Mouse (Mus musculus): ENCODE measurements around the gene Frat2. TPM values are rescaled to one million over a fixed set of nuclear protein-coding genes. Genes with fewer than 3 reads are reported as not detected.

The Frat2 gene
- total and polyA plus RNA-seq, 3 experiments: 55.6 to 110 TPM; not detected in 1

DNA sequence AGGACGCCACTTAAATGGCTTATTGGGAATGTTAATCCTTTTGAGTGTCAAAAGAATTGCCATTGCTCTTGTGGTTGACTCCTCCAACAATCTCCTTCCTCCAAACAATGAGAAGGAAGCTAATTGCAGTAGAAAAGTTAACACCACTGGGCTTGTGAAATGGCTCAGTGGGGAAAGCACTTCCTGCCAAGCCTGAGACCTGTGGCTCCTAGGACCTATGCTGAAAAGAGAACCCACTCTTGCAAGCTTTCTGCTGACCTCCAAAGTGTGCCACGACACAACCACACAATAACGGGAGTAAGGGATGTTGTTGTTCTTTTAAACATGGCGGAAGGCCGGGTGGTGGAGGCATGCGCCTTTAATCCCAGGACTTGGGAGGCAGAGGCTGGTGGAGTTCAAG lies 50.4 kb downstream of the Frat2 start:
- peaks cover 13 to 29% of the 10 kb centered on the region in 2 experiments for H3K4me1 ChIP-seq (ENCODE audit: control insufficient read depth in 1 of 2, insufficient read depth in 2 of 2, low read length in 2 of 2)
- no peak overlapping the region for H3K9ac ChIP-seq (ENCODE audit: control insufficient read depth, low read depth, low read length, poor library complexity, severe bottlenecking)
- peaks cover 0 to 22% of the 10 kb centered on the region in 2 experiments; a peak in 2 of 4 replicates for H3K36me3 ChIP-seq (ENCODE audit: control insufficient read depth in 1 of 2, insufficient read depth in 2 of 2, low read length in 2 of 2)
- DNase-seq (ENCODE audit: low read depth, low spot score): no peak
- TF ChIP-seq MYC (IDR thresholded peaks at IDR 0.05; ENCODE audit: low read depth, low read length) (no peak), KAT2A (conservative IDR thresholded peaks at IDR 0.05; ENCODE audit: low read depth, low read length) (no peak)
- no peaks in the 10 kb centered on the region for H3K27me3 ChIP-seq (ENCODE audit: control insufficient read depth in 1 of 2, insufficient read depth in 2 of 2, low read length in 2 of 2)
- no peaks in the 10 kb centered on the region for H3K9me3 ChIP-seq (replicated peaks; ENCODE audit: insufficient read depth, low read length)
- no peak overlapping the region for H3K27ac ChIP-seq (ENCODE audit: control insufficient read depth, low read depth, low read length)
- H3K4me3 ChIP-seq (ENCODE audit: control insufficient read depth in 1 of 2, insufficient read depth in 1 of 2, low read depth in 2 of 2, low read length in 2 of 2): no peak overlapping the region
- peaks cover 46% of the 10 kb centered on the region for H3K79me2 ChIP-seq (ENCODE audit: control insufficient read depth, insufficient read depth, low read length, poor library complexity)

DNA sequence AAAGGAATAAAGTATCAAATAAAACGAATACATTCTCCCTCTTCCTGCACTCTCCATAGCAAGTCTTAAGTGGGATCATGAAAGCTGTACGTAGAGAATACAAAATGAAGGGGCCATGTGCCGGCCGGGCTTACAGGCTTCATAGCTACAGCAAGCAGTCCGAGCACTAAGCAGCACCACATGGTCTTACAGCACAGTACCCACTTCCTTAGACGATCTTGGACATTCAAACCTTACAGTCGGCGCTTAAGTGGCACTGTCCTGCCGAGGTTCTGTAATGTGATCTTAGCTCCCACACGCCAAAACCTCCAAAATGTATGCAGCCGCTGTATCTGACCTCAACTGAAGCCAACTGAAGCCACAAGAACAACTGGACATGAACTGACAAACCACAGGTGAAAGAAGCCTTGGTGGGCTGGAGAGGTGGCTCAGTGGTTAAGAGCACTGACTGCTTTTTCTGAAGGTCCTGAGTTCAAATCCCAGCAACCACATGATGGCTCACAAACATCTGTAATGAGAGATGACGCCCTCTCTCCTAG lies 51.1 kb downstream of the Frat2 start:
- DNase-seq (ENCODE audit: low read depth, low spot score): no peak
- Histone ChIP-seq H3K4me1 (ENCODE audit: control insufficient read depth in 1 of 2, insufficient read depth in 2 of 2, low read length in 2 of 2) (peaks cover 13 to 26% of the 10 kb centered on the region in 2 experiments), H3K79me2 (ENCODE audit: control insufficient read depth, insufficient read depth, low read length, poor library complexity) (peaks cover 51% of the 10 kb centered on the region), H3K27ac (ENCODE audit: control insufficient read depth, low read depth, low read length) (no peak overlapping the region), H3K9me3 (replicated peaks; ENCODE audit: insufficient read depth, low read length) (no peaks in the 10 kb centered on the region), H3K4me3 (ENCODE audit: control insufficient read depth in 1 of 2, insufficient read depth in 1 of 2, low read depth in 2 of 2, low read length in 2 of 2) (no peak overlapping the region), H3K27me3 (ENCODE audit: control insufficient read depth in 1 of 2, insufficient read depth in 2 of 2, low read length in 2 of 2) (no peaks in the 10 kb centered on the region), H3K36me3 (ENCODE audit: control insufficient read depth in 1 of 2, insufficient read depth in 2 of 2, low read length in 2 of 2) (peaks cover 0 to 24% of the 10 kb centered on the region in 2 experiments; a peak in 3 of 4 replicates), H3K9ac (ENCODE audit: control insufficient read depth, low read depth, low read length, poor library complexity, severe bottlenecking) (no peak overlapping the region)
- no peak for TF ChIP-seq JUND (IDR thresholded peaks at IDR 0.05; ENCODE audit: low read depth, low read length)
- no peak for TF ChIP-seq CTCF (IDR thresholded peaks at IDR 0.05 in 2 of 3, conservative IDR thresholded peaks at IDR 0.05 in 1 of 3; ENCODE audit: control insufficient read depth in 1 of 3, insufficient read depth in 1 of 3, low read depth in 2 of 3, low read length in 3 of 3, poor library complexity in 1 of 3, severe bottlenecking in 1 of 3)
- no peak for TF ChIP-seq SMC3 (IDR thresholded peaks at IDR 0.05; ENCODE audit: low read depth, low read length)
- TF ChIP-seq MAZ (IDR thresholded peaks at IDR 0.05; ENCODE audit: low read depth, low read length): no peak
- TF ChIP-seq RAD21 (IDR thresholded peaks at IDR 0.05; ENCODE audit: low read depth, low read length): no peak
- no peak for TF ChIP-seq MXI1 (IDR thresholded peaks at IDR 0.05; ENCODE audit: low read depth, low read length)
- TF ChIP-seq ELF1 (IDR thresholded peaks at IDR 0.05; ENCODE audit: low read depth, low read length): no peak

DNA sequence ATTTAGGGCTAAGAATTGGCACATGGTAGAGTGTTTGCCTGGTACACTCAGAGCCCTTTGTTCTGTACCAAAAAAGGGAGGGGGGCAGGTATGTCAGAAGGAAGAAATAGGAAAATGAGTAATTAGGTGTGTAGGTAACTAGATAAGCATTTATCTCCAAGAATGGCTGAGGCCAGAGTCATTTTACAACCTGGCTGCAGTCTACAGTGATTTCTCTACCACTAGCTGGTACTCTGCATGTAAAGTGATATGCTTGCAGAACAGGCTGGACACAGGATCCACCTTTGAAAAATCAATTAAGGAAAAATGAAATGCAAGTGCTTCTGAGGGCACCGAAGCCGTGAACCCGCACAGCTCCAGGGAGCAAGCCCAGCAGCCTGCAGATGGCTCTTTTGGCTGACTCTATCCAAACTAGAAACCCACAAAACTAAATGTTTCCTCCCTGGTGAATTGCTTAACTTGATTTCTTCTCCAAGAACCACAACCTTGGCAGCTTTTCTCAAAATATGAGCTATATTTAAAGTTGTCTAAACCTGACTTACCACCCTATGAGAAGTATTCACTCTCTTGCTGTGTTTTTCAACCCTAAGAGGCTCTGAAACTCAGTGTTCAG lies 51.7 kb downstream of the Frat2 start:
- H3K9ac ChIP-seq (ENCODE audit: control insufficient read depth, low read depth, low read length, poor library complexity, severe bottlenecking): no peak overlapping the region
- peaks cover 13 to 26% of the 10 kb centered on the region in 2 experiments for H3K4me1 ChIP-seq (ENCODE audit: control insufficient read depth in 1 of 2, insufficient read depth in 2 of 2, low read length in 2 of 2)
- H3K36me3 ChIP-seq (ENCODE audit: control insufficient read depth in 1 of 2, insufficient read depth in 2 of 2, low read length in 2 of 2): peaks cover 0 to 24% of the 10 kb centered on the region in 2 experiments; a peak in 3 of 4 replicates
- TF ChIP-seq GATA1 (IDR thresholded peaks at IDR 0.05; ENCODE audit: low read depth, low read length) (peak; percentile 57), CHD1 (IDR thresholded peaks at IDR 0.05; ENCODE audit: low read depth, low read length) (no peak), TCF12 (IDR thresholded peaks at IDR 0.05; ENCODE audit: low read depth, low read length) (peak; percentile 23; the same call in 1 of the 2 replicates), E2F4 (IDR thresholded peaks at IDR 0.05; ENCODE audit: borderline replicate concordance, low read depth, low read length) (no peak), RCOR1 (IDR thresholded peaks at IDR 0.05; ENCODE audit: low read depth, low read length) (peak; percentile 60), EP300 (IDR thresholded peaks at IDR 0.05; ENCODE audit: low read depth in 1 of 2, low read length in 2 of 2) (peak; percentile 37 to 39; a peak in 2 of 4 replicates)
- H3K79me2 ChIP-seq (ENCODE audit: control insufficient read depth, insufficient read depth, low read length, poor library complexity): peaks cover 46% of the 10 kb centered on the region
- H3K4me3 ChIP-seq (ENCODE audit: control insufficient read depth in 1 of 2, insufficient read depth in 1 of 2, low read depth in 2 of 2, low read length in 2 of 2): no peak overlapping the region
- no peaks in the 10 kb centered on the region for H3K27me3 ChIP-seq (ENCODE audit: control insufficient read depth in 1 of 2, insufficient read depth in 2 of 2, low read length in 2 of 2)
- DNase-seq (ENCODE audit: low read depth, low spot score): no peak
- no peak overlapping the region for H3K27ac ChIP-seq (ENCODE audit: control insufficient read depth, low read depth, low read length)
- H3K9me3 ChIP-seq (replicated peaks; ENCODE audit: insufficient read depth, low read length): no peaks in the 10 kb centered on the region

Other genes with a start within 250 kb of the Frat2 start
- gene Slit1, start 104.5 kb downstream of the Frat2 start, total RNA-seq (2012; rRNA removed): 0.04 TPM in 1 of 2 replicates, not detected in the other
- under 1 TPM in 1 of 2 experiments, not detected in 1; 0.04 TPM for gene Slit1, start 104.5 kb downstream of the Frat2 start, polyA plus RNA-seq (2012; ENCODE audit: insufficient read depth in 1 of 2, insufficient read length in 2 of 2, low read depth in 1 of 2, low replicate concordance in 2 of 2, missing spikeins in 1 of 2)
- gene Arhgap19, start 46.1 kb downstream of the Frat2 start, total RNA-seq (2012; rRNA removed): 47.5 and 53.9 TPM in 2 replicates
- 10 to 100 TPM in 1 of 2 experiments, not detected in 1; 67.9 TPM for gene Arhgap19, start 46.1 kb downstream of the Frat2 start, polyA plus RNA-seq (2012; ENCODE audit: insufficient read depth in 1 of 2, insufficient read length in 2 of 2, low read depth in 1 of 2, low replicate concordance in 2 of 2, missing spikeins in 1 of 2)
- 26.7 and 36.0 TPM in 2 replicates for gene Frat1, start 18.2 kb downstream of the Frat2 start, total RNA-seq (2012; rRNA removed)
- 10 to 100 TPM in 1 of 2 experiments, not detected in 1; 31.5 TPM for gene Frat1, start 18.2 kb downstream of the Frat2 start, polyA plus RNA-seq (2012; ENCODE audit: insufficient read depth in 1 of 2, insufficient read length in 2 of 2, low read depth in 1 of 2, low replicate concordance in 2 of 2, missing spikeins in 1 of 2)
- 93.8 and 106 TPM in 2 replicates for gene Rrp12, start 48.0 kb upstream of the Frat2 start, total RNA-seq (2012; rRNA removed)
- gene Rrp12, start 48.0 kb upstream of the Frat2 start, polyA plus RNA-seq (2012; ENCODE audit: insufficient read depth in 1 of 2, insufficient read length in 2 of 2, low read depth in 1 of 2, low replicate concordance in 2 of 2, missing spikeins in 1 of 2): 100 to 1,000 TPM in 1 of 2 experiments, 10 to 100 TPM in 1; 44.5 to 134 TPM
- gene Pgam1, start 63.8 kb upstream of the Frat2 start, total RNA-seq (2012; rRNA removed): 267 and 714 TPM in 2 replicates
- gene Pgam1, start 63.8 kb upstream of the Frat2 start, polyA plus RNA-seq (2012; ENCODE audit: insufficient read depth in 1 of 2, insufficient read length in 2 of 2, low read depth in 1 of 2, low replicate concordance in 2 of 2, missing spikeins in 1 of 2): 100 to 1,000 TPM; 220 to 756 TPM
- gene Exosc1, start 85.3 kb upstream of the Frat2 start, total RNA-seq (2012; rRNA removed): 101 and 118 TPM in 2 replicates
- 100 to 1,000 TPM; 162 to 390 TPM for gene Exosc1, start 85.3 kb upstream of the Frat2 start, polyA plus RNA-seq (2012; ENCODE audit: insufficient read depth in 1 of 2, insufficient read length in 2 of 2, low read depth in 1 of 2, low replicate concordance in 2 of 2, missing spikeins in 1 of 2)
- gene Zdhhc16, start 85.3 kb upstream of the Frat2 start, total RNA-seq (2012; rRNA removed): 95.2 and 99.2 TPM in 2 replicates
- 100 to 1,000 TPM in 1 of 2 experiments, not detected in 1; 128 TPM for gene Zdhhc16, start 85.3 kb upstream of the Frat2 start, polyA plus RNA-seq (2012; ENCODE audit: insufficient read depth in 1 of 2, insufficient read length in 2 of 2, low read depth in 1 of 2, low replicate concordance in 2 of 2, missing spikeins in 1 of 2)
- gene Mms19, start 133.0 kb upstream of the Frat2 start, total RNA-seq (2012; rRNA removed): 23.7 and 25.6 TPM in 2 replicates
- gene Mms19, start 133.0 kb upstream of the Frat2 start, polyA plus RNA-seq (2012; ENCODE audit: insufficient read depth in 1 of 2, insufficient read length in 2 of 2, low read depth in 1 of 2, low replicate concordance in 2 of 2, missing spikeins in 1 of 2): 10 to 100 TPM in 1 of 2 experiments, not detected in 1; 88.6 TPM
- 8.0 and 9.1 TPM in 2 replicates for gene Ubtd1, start 133.6 kb upstream of the Frat2 start, total RNA-seq (2012; rRNA removed)
- gene Ubtd1, start 133.6 kb upstream of the Frat2 start, polyA plus RNA-seq (2012; ENCODE audit: insufficient read depth in 1 of 2, insufficient read length in 2 of 2, low read depth in 1 of 2, low replicate concordance in 2 of 2, missing spikeins in 1 of 2): 10 to 100 TPM in 1 of 2 experiments, not detected in 1; 15.5 TPM
- not detected in 2 replicates for gene Ankrd2, start 187.9 kb upstream of the Frat2 start, total RNA-seq (2012; rRNA removed)
- gene Ankrd2, start 187.9 kb upstream of the Frat2 start, polyA plus RNA-seq (2012; ENCODE audit: insufficient read depth in 1 of 2, insufficient read length in 2 of 2, low read depth in 1 of 2, low replicate concordance in 2 of 2, missing spikeins in 1 of 2): not detected
- gene Hoga1, start 197.5 kb upstream of the Frat2 start, total RNA-seq (2012; rRNA removed): 0.31 TPM in 1 of 2 replicates, not detected in the other
- under 1 TPM in 1 of 2 experiments, not detected in 1; 0.38 TPM for gene Hoga1, start 197.5 kb upstream of the Frat2 start, polyA plus RNA-seq (2012; ENCODE audit: insufficient read depth in 1 of 2, insufficient read length in 2 of 2, low read depth in 1 of 2, low replicate concordance in 2 of 2, missing spikeins in 1 of 2)
- gene 4933411K16Rik, start 204.1 kb upstream of the Frat2 start, total RNA-seq (2012; rRNA removed): not detected in 2 replicates
- gene 4933411K16Rik, start 204.1 kb upstream of the Frat2 start, polyA plus RNA-seq (2012; ENCODE audit: insufficient read depth in 1 of 2, insufficient read length in 2 of 2, low read depth in 1 of 2, low replicate concordance in 2 of 2, missing spikeins in 1 of 2): under 1 TPM in 1 of 2 experiments, not detected in 1; 0.10 TPM
- gene Morn4, start 238.2 kb upstream of the Frat2 start, total RNA-seq (2012; rRNA removed): 4.9 and 5.7 TPM in 2 replicates
- gene Morn4, start 238.2 kb upstream of the Frat2 start, polyA plus RNA-seq (2012; ENCODE audit: insufficient read depth in 1 of 2, insufficient read length in 2 of 2, low read depth in 1 of 2, low replicate concordance in 2 of 2, missing spikeins in 1 of 2): 10 to 100 TPM in 1 of 2 experiments, not detected in 1; 18.4 TPM
- 10.2 and 12.2 TPM in 2 replicates for gene Pi4k2a, start 242.3 kb upstream of the Frat2 start, total RNA-seq (2012; rRNA removed)
- 10 to 100 TPM in 1 of 2 experiments, not detected in 1; 30.3 TPM for gene Pi4k2a, start 242.3 kb upstream of the Frat2 start, polyA plus RNA-seq (2012; ENCODE audit: insufficient read depth in 1 of 2, insufficient read length in 2 of 2, low read depth in 1 of 2, low replicate concordance in 2 of 2, missing spikeins in 1 of 2)

Data from MEL (cell line).